Mouse (Mus musculus): ENCODE data around the gene Dbh.
A peak's percentile ranks its signal among the peaks of the same experiment; 100 is the strongest.

Gene Dbh

GRCm38 (mm10) chr2:27164796-27165590 is at the start of gene Dbh:
Gene Dbh (plus strand): TSS chr2:27165233.
- DNase-seq (ENCODE audit: low spot score), result no peak

DNA sequence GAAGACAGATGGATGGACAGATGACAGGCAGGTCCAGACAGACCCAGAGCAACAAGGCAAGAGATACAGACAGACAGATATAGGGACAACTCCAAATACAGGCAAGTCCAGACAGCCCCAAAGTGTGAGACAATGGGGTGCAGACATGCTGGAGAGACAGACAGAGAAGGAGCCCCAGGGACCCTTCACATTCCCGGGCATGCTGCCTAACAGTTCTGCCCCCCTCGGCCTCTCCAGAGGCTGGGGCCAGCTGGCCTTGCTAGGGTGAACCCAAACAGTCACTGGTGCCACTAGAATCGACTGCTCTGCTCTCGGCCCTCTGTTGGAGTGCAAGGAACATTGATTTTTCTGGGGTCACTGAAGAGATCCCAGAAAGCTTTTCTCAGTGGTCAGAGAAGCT is 46.6 kb upstream of the Dbh start:
- DNase-seq (ENCODE audit: low spot score), result no peak

- DNase-seq (ENCODE audit: low spot score), result no peak
Measured at GRCm38 (mm10) chr2:27119766-27120165, 45.3 kb upstream of the Dbh start.

GRCm38 (mm10) chr2:27120241-27120641 is 44.8 kb upstream of the Dbh start:
- DNase-seq (ENCODE audit: low spot score), result peak; percentile 15

GRCm38 (mm10) chr2:27121626-27122355 is 43.2 kb upstream of the Dbh start:
- no peak for DNase-seq (ENCODE audit: low spot score)

GRCm38 (mm10) chr2:27122578-27122977 is 42.5 kb upstream of the Dbh start:
- no peak for DNase-seq (ENCODE audit: low spot score)

DNA sequence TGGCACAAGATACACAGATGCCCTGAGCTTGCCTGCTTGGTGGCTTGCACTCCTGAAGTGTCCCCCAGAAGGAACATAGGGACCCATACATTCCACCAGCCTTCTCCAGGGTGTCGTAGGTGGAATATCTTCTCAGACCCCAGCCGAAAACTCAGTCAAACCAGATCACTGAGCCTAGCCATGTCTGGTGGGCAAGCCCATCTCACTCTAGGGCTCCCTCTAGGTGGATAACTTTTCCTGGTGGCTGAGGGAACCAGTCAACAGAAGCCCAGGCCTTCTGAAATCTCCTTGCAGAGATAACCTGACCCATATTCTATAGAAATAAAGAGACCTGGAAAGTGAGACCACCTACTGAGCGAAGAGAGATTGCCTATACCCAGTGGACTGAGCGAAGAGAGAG is 41.9 kb upstream of the Dbh start:
- no peak for DNase-seq (ENCODE audit: low spot score)

DNA sequence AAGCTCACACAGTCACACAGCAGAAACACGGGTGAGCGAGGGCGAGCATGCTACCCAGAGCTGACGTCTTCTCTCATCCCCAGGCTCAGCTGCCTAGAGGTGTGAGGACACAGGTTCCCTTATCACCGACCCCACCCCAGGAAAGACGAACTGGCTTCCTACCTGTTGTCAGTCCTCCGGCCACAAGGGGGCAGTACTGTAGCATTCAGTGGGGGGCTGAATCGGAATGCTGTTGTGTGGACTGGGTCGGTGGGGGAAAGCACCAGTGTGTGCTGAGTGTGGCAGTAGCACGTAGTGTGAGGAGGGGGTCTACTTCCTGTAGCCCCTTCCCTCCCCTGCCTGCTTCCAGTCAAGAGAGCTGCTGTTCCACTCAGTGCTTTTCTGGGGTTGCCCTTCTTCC is 39.1 kb upstream of the Dbh start:
- peak; percentile 54 for DNase-seq (ENCODE audit: low spot score)

- DNase-seq (ENCODE audit: low spot score), result no peak
Measured at GRCm38 (mm10) chr2:27126496-27126895, 38.5 kb upstream of the Dbh start.

DNA sequence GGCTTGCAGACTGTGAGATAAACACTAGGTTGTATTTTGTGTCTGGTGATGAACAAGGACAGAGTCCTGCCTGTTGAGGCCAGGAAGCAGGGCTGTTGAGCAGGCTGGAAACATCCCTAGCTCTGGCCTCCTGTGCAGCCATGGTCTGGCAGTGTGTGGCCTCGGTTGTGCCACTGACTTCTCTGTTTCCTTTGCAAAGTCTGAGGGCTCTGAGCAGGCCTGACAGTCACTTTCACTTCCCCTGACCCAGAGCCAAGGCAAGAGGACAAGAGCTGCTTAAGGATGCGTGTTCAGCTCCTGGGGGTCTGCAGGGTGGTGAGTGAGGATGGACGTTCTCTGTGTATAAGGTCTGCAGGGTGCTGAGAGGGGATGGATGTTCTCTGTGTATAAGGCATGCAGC is 36.0 kb upstream of the Dbh start:
- DNase-seq (ENCODE audit: low spot score), result no peak

DNA sequence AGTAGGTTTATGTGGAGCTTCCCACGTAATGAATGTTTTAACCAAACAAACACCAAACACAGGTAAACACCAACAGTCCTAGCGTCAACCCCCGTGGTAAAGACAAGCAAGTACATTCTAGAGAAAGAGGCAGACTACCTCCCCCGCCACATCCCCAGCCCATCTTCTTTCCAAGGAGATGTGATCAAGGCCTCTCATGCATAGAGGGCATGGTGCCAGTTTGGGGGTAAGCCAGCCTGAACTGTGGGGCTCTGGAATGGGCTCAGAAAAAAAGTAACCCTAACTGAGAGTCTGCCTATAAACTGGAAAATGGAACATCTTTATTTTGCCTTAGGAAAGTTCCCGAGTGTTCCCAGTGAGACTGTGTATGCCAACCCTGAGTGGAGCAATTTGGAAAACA is 29.1 kb upstream of the Dbh start:
- DNase-seq (ENCODE audit: low spot score), result no peak

DNA sequence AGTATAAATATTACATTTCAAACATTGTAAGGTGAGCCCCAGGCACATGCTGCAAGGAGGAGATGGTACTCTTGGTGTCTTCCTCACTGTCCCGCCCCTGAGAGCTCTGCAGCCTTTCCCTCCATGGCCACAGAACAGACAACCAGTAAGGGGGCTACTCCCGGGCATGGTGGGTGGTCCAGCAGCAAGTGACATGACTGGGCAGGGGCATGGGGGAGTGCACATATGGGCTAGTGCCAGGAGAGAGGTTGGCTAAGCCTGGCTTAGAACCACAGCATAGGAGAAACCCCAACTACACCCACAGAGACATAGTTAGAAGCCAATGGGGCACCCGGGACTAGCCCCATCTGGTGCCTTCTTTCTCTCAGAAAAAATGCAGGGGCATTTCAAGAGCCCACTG is 28.7 kb upstream of the Dbh start:
- no peak for DNase-seq (ENCODE audit: low spot score)

DNA sequence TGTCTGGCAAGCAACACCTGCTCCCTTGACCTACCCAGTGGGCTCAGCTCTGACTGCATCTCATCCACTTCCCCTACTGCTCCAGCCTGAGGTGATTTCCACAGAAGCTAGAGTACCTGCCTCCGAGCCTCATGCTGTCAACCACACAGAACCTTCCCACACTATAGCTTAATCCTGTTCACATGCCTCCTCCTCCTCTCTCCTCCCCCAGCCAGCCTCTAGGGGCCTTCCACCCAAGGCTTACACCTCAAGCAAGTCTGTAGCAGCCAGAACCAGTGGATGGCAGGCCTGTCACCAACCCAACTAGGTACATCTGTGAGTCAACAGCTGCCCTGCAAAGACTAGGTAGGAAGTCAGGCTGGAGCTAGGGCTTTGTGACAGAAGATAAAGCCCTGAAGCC is 28.2 kb upstream of the Dbh start:
- DNase-seq (ENCODE audit: low spot score), result no peak

DNA sequence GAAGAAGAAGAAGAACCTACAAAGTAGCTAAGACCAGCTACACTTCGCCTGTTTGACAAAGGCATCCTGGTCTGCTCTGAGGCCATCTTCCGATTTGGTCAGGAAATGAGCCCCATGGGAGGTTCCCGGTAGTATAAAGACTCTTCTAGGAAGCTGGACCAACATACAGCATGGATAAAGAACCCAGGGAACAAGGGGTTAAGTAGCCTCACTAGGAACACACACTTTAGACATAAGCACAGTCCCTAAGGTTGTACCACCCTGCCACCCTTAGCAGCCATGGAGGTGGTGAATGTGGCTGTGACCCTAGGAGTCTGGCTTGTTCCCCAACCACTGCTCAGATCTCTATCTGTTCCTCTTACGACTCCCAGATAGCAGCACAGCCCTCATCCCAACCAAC is 26.7 kb upstream of the Dbh start:
- DNase-seq (ENCODE audit: low spot score), result no peak

GRCm38 (mm10) chr2:27141950-27142693 is 22.9 kb upstream of the Dbh start, which contains the start of gene Fam163b:
Gene Fam163b (minus strand): TSS chr2:27142491.
- peak; percentile 58 for DNase-seq (ENCODE audit: low spot score)

GRCm38 (mm10) chr2:27144957-27145356 is 20.1 kb upstream of the Dbh start:
- DNase-seq (ENCODE audit: low spot score), result no peak

DNA sequence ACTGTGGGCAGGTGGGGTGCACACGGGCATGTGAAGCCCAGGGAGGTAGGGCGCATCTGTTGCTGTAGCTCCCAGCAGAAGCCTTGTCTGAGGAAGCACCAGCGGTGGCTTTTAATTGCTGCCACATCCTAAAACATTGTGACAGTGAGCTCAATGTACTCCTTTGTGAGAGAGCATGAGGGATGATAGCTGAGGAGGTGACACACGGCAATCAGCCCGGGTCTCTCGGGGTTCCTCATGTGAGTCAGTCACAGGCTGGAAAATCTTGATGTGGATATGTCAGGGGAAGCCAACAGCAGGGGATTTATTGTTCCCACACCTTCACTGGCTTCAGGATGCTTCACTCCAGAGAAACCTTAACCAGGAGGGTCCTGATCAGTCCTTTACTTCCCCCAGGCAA is 18.2 kb upstream of the Dbh start:
- no peak for DNase-seq (ENCODE audit: low spot score)

DNA sequence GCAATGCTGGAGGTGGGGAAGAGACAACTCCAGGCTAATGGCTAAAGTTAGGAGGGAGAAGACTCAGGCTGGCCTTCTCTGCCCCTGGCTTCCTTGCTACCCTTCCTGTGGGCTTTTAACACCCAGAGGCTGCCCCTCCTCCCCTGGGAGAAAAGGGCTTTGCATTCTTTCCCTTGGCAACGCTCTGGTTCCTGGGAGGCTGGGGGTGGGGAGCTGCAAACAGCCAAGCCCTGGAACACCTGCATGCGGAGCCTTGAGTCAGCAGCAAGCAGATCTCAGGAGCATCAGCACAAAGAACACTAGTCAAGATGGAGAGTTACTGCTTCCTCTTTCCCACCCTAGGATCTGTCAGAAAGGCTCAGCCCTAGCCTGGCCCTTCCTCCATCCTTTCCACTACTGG is 15.6 kb upstream of the Dbh start:
- no peak for DNase-seq (ENCODE audit: low spot score)

DNA sequence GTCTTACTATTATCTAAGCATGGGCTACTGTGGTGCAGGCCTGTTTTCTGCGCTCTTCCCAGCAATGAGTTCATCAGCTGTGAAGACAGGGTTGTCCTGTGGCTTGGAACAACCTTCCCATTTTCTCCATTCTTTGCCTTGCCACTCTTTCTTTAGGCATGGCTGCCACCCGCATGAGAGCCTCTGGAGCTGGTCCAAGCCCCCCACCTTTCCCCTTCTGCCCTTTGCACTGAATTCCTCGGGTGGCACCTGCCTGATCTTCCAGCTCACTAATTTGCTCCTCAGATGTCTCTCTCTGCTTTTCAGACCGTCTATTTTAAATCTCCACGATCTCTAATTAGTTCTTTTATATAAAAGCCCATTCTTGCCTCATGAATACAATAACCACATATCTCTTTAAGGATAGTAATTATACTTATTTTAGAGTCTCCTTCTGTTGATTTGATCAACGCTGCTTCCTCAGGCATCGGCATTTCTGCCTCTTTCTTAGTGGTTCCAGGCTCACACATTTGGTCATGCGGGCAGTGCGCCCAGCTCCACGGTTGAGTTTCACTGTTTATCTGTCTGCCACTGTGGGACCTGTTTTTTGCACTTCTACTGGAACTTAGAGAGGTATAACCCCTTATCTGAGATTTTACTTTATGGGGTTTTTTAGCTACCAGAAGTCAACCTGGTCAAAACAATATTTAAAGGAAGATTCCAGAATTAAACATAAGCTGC is 10.4 kb upstream of the Dbh start:
- DNase-seq (ENCODE audit: low spot score), result no peak

- DNase-seq (ENCODE audit: low spot score), result no peak
Measured at GRCm38 (mm10) chr2:27156596-27156995, 8.4 kb upstream of the Dbh start.

DNA sequence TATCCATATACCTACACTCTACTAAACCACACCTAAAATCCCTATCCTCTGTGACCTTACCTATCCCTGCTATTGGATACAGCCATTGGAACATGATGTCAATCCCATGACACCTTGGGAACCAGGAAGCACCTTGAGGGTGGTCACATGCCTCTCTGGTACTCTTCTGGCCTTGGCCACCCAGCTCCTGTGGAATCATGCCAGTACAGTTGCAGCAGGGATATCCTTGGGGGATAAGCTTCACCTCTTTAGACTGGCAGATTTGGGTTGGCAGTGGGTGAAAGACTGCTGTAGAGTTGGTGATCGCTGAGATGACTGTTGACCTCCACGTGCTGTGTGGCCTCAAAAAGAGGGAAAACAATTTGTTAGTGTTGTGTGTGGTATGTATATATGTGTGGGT is 3.5 kb upstream of the Dbh start:
- DNase-seq (ENCODE audit: low spot score), result no peak

DNA sequence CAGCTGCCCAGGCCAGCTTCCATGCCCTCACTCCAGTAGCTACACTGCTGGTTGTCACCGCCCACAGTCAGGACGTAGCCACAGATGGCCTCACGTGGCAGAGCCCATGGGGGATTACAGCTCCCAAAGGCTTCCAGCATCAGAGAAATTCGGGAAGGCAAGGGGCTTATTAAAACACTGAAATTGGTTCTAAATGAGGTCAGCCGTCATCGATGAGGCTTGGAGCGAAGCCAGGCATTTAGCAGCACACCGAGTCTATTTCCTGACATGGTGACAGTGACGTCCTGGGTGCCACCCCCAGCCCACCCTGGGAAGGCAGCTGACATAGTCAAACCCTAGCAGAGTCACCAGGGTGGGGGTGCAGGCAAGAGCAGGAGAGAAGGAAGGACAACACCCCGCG is 2.4 kb upstream of the Dbh start:
- no peak for DNase-seq (ENCODE audit: low spot score)

All from ovary, postnatal 36 days (tissue).